In genomic region chr6:92184178-92184577, GRCm38 (mm10) we compare ENCODE assay signal across 8 mouse cellular contexts. TPM values are rescaled to one million over a fixed set of nuclear protein-coding genes. Genes with fewer than 3 reads are reported as not detected.
DNase-seq lines count a peak whose midpoint lies in the region; ATAC-seq and TF ChIP-seq lines count a peak whose summit lies in the region.

No protein-coding gene starts in this region.

- dilution Hi-C loops in CH12.LX (cut with MboI; ENCODE audit: extremely low pct_ligation_motif_present, extremely low pct_unique_long_range_greater_than_20kb, low sequenced_read_pairs) = no loop called here

- H3K27me3 ChIP-seq in heart, embryonic 10.5 days (ENCODE audit: insufficient read depth, poor library complexity, severe bottlenecking) = no peaks in the 10 kb centered on the region
- H3K27me3 ChIP-seq in CH12.LX (replicated peaks) = no peaks in the 10 kb centered on the region
- no peaks in the 10 kb centered on the region for H3K27me3 ChIP-seq in midbrain, embryonic 16.5 days (ENCODE audit: control insufficient read depth, insufficient read depth, low read depth, low read length)

- in situ Hi-C loops in CH12.LX (cut with MboI; ENCODE audit: low pct_ligation_motif_present, low pct_unique_long_range_greater_than_20kb, low sequenced_read_pairs) = no loop called here

- H3K4me1 ChIP-seq in heart, embryonic 10.5 days = peaks cover 9% of the 10 kb centered on the region
- peaks cover 0 to 24% of the 10 kb centered on the region in 2 experiments; a peak in 2 of 4 replicates for H3K4me1 ChIP-seq in CH12.LX (ENCODE audit: control insufficient read depth in 1 of 2, insufficient read depth in 2 of 2)
- H3K4me1 ChIP-seq in embryonic fibroblast, embryonic 13.5 days (ENCODE audit: control insufficient read depth, insufficient read depth, low read length) = peaks cover 6% of the 10 kb centered on the region
- H3K4me1 ChIP-seq in midbrain, embryonic 16.5 days (ENCODE audit: control insufficient read depth, insufficient read depth, low read length) = peaks cover 14% of the 10 kb centered on the region

- H3K27ac ChIP-seq in heart, embryonic 10.5 days = peak overlapping the region; percentile 89
- H3K27ac ChIP-seq in CH12.LX (ENCODE audit: insufficient read depth, low read depth) = no peak overlapping the region
- no peak overlapping the region for H3K27ac ChIP-seq in embryonic fibroblast, embryonic 13.5 days (ENCODE audit: insufficient read depth, low read length)
- H3K27ac ChIP-seq in midbrain, embryonic 16.5 days (ENCODE audit: low read length) = peak overlapping the region; percentile 82

- H3K9ac ChIP-seq in CH12.LX (ENCODE audit: insufficient read depth, low read depth) = peak overlapping the region; percentile 53
- peak overlapping the region; percentile 85 for H3K9ac ChIP-seq in midbrain, embryonic 16.5 days (ENCODE audit: low read depth, low read length)

- peak in 1 of 2 experiments; percentile 35; a peak in 2 of 4 replicates for TF ChIP-seq CTCF in CH12.LX (conservative IDR thresholded peaks at IDR 0.05 in 1 of 2, IDR thresholded peaks at IDR 0.05 in 1 of 2; ENCODE audit: low read depth in 2 of 2, low read length in 2 of 2)
- TF ChIP-seq CTCF in embryonic fibroblast, embryonic 13.5 days (IDR thresholded peaks at IDR 0.05; ENCODE audit: borderline replicate concordance, insufficient read depth, low read length) = no peak

- TF ChIP-seq EP300 in CH12.LX (IDR thresholded peaks at IDR 0.05; ENCODE audit: low read length) = no peak

- H3K79me2 ChIP-seq in CH12.LX (replicated peaks; ENCODE audit: control insufficient read depth, extremely low read depth, insufficient read depth, poor library complexity, severe bottlenecking) = no peaks in the 10 kb centered on the region; the same call in 1 of the 2 replicates

- ATAC-seq in midbrain, embryonic 16.5 days = peak; percentile 77

- peaks cover 39% of the 10 kb centered on the region for H3K36me3 ChIP-seq in heart, embryonic 10.5 days
- peaks cover 17 to 67% of the 10 kb centered on the region in 2 experiments for H3K36me3 ChIP-seq in CH12.LX (replicated peaks in 1 of 2; ENCODE audit: control insufficient read depth in 1 of 2, insufficient read depth in 1 of 2, low read length in 1 of 2)
- H3K36me3 ChIP-seq in midbrain, embryonic 16.5 days (ENCODE audit: control insufficient read depth, insufficient read depth, low read length) = peaks cover 14% of the 10 kb centered on the region

- TF ChIP-seq RAD21 in CH12.LX (IDR thresholded peaks at IDR 0.05; ENCODE audit: low read depth, low read length) = no peak; the same call in 1 of the 2 replicates

- 5% methylated on average over 10 of the region's 10 CpGs for WGBS in heart, embryonic 10.5 days
- WGBS in midbrain, embryonic 16.5 days = 8% methylated on average over 10 of the region's 10 CpGs

- no peak; the same call in 1 of the 2 replicates for TF ChIP-seq POLR2A in CH12.LX (IDR thresholded peaks at IDR 0.05; ENCODE audit: low read depth, low read length)
- TF ChIP-seq POLR2A in embryonic fibroblast, embryonic 13.5 days (IDR thresholded peaks at IDR 0.05; ENCODE audit: low read depth, low read length) = no peak

- no peaks in the 10 kb centered on the region for H3K9me3 ChIP-seq in heart, embryonic 10.5 days
- H3K9me3 ChIP-seq in CH12.LX (replicated peaks; ENCODE audit: low read length) = peaks cover 2% of the 10 kb centered on the region
- H3K9me3 ChIP-seq in midbrain, embryonic 16.5 days (replicated peaks; ENCODE audit: control insufficient read depth, low read length, poor library complexity, severe bottlenecking) = no peaks in the 10 kb centered on the region

- no peak for DNase-seq in heart, embryonic 10.5 days (ENCODE audit: low spot score)
- no peak for DNase-seq in heart, adult 8-10 months (ENCODE audit: low spot score)
- DNase-seq in CH12.LX (ENCODE audit: extremely low read depth) = peak; percentile 16
- DNase-seq in kidney, postnatal 10 days = peak; percentile 11
- no peak for DNase-seq in urinary bladder, postnatal 14 days (ENCODE audit: low spot score)
- DNase-seq in gastrocnemius, postnatal 14 days = no peak

- peak overlapping the region; percentile 94 for H3K4me3 ChIP-seq in heart, embryonic 10.5 days
- peak overlapping the region; percentile 85 to 94 (median 88) for H3K4me3 ChIP-seq in CH12.LX (replicated peaks in 1 of 3; ENCODE audit: low read depth in 2 of 3, low read length in 2 of 3, poor library complexity in 1 of 3)
- peak overlapping the region; percentile 45 for H3K4me3 ChIP-seq in embryonic fibroblast, embryonic 13.5 days (ENCODE audit: insufficient read depth, low read length)
- H3K4me3 ChIP-seq in midbrain, embryonic 16.5 days (ENCODE audit: low read depth, low read length) = peak overlapping the region; percentile 85

- peak overlapping the region; percentile 78 for H3K4me2 ChIP-seq in CH12.LX (ENCODE audit: insufficient read depth, low read depth, poor library complexity, severe bottlenecking)
- H3K4me2 ChIP-seq in midbrain, embryonic 16.5 days (ENCODE audit: low read length) = peak overlapping the region; percentile 84

- intact Hi-C loops in gastrocnemius, postnatal 14 days (cut with DNase I; ENCODE audit: low total_unique reads) = no loop called here

TF ChIP-seq in CH12.LX, 34 proteins besides CTCF, POLR2A, EP300 and RAD21:
- TF ChIP-seq MXI1 (IDR thresholded peaks at IDR 0.05; ENCODE audit: low read depth, low read length) = 0 out of 2 replicates have a peak, but pooled peaks have one; percentile 21
- peak; percentile 21; the same call in 1 of the 2 replicates for TF ChIP-seq ZNF384 (IDR thresholded peaks at IDR 0.05; ENCODE audit: low read depth, low read length)
- TF ChIP-seq BHLHE40 (IDR thresholded peaks at IDR 0.05; ENCODE audit: low read depth, low read length) = no peak
- TF ChIP-seq KAT2A (IDR thresholded peaks at IDR 0.05; ENCODE audit: insufficient replicate concordance, low read length) = no peak
- TF ChIP-seq ELF1 (IDR thresholded peaks at IDR 0.05; ENCODE audit: low read depth, low read length) = no peak
- no peak for TF ChIP-seq MYC (IDR thresholded peaks at IDR 0.05; ENCODE audit: low read depth, low read length)
- peak; percentile 56; the same call in 1 of the 2 replicates for TF ChIP-seq CHD2 (IDR thresholded peaks at IDR 0.05; ENCODE audit: low read length)
- no peak for TF ChIP-seq E2F4 (IDR thresholded peaks at IDR 0.05; ENCODE audit: insufficient replicate concordance, low read depth, low read length)
- TF ChIP-seq TCF12 (IDR thresholded peaks at IDR 0.05; ENCODE audit: low read depth, low read length) = 0 out of 2 replicates have a peak, but pooled peaks have one; percentile 4
- no peak for TF ChIP-seq USF2 (conservative IDR thresholded peaks at IDR 0.05; ENCODE audit: low read depth, low read length)
- no peak for TF ChIP-seq ZMIZ1 (IDR thresholded peaks at IDR 0.05; ENCODE audit: low read depth, low read length)
- no peak for TF ChIP-seq NRF1 (IDR thresholded peaks at IDR 0.05; ENCODE audit: low read depth, low read length)

RNA-seq across cellular contexts. Expression of gene Mrps25, which starts 0.3 kb away (rescaled TPM):
- 86.0 and 95.1 TPM in 2 replicates for polyA plus RNA-seq in heart, embryonic 10.5 days (2016; fragmentation: Nextera tagmentation; extraction: Ambion mirVana)
- total RNA-seq in heart, adult 8-10 months (2022) = 10 to 100 TPM; 67.1 to 86.9 (median 71.9) TPM
- 70.6 and 85.2 TPM in 2 replicates for total RNA-seq in CH12.LX (2012; rRNA removed)
- total RNA-seq in CH12.LX (2014; rRNA removed) = 38.6 and 48.5 TPM in 2 replicates
- 61.4 and 90.7 TPM in 2 replicates for polyA plus RNA-seq in CH12.LX (2012; ENCODE audit: insufficient read length, low read depth)
- polyA plus RNA-seq in embryonic fibroblast, embryonic 13.5 days (2011; ENCODE audit: insufficient read length, low read depth, missing spikeins) = 48.0 and 58.8 TPM in 2 replicates
- polyA plus RNA-seq in midbrain, embryonic 16.5 days (2015; fragmentation: Nextera tagmentation; extraction: Ambion mirVana) = 62.4 and 64.8 TPM in 2 replicates
- 10 to 100 TPM; 30.6 to 33.1 TPM for total RNA-seq in gastrocnemius, postnatal 14 days (2021)

RNA-seq across cellular contexts. Expression of gene Rbsn, which starts 30.5 kb away (rescaled TPM):
- polyA plus RNA-seq in heart, embryonic 10.5 days (2016; fragmentation: Nextera tagmentation; extraction: Ambion mirVana) = 18.7 and 19.1 TPM in 2 replicates
- 10 to 100 TPM; 10.3 to 18.2 (median 15.7) TPM for total RNA-seq in heart, adult 8-10 months (2022)
- total RNA-seq in CH12.LX (2012; rRNA removed) (11.5 and 11.7 TPM in 2 replicates), CH12.LX (2014; rRNA removed) (10.4 and 12.6 TPM in 2 replicates)
- 11.8 and 12.3 TPM in 2 replicates for polyA plus RNA-seq in CH12.LX (2012; ENCODE audit: insufficient read length, low read depth)
- polyA plus RNA-seq in embryonic fibroblast, embryonic 13.5 days (2011; ENCODE audit: insufficient read length, low read depth, missing spikeins) = 30.8 and 31.7 TPM in 2 replicates
- 32.8 and 37.4 TPM in 2 replicates for polyA plus RNA-seq in midbrain, embryonic 16.5 days (2015; fragmentation: Nextera tagmentation; extraction: Ambion mirVana)
- total RNA-seq in gastrocnemius, postnatal 14 days (2021) = 10 to 100 TPM; 10.3 to 10.7 TPM

Comparison
In these comparisons a context has a peak if more than half of its experiments do, and no peak if none do; other contexts are left out.
1. DNase-seq: peak in CH12.LX (single experiment) and kidney, postnatal 10 days (single experiment); none in heart, embryonic 10.5 days (single experiment), heart, adult 8-10 months (single experiment), urinary bladder, postnatal 14 days (single experiment) and gastrocnemius, postnatal 14 days (single experiment).
2. H3K27ac ChIP-seq: peak in heart, embryonic 10.5 days (single experiment) and midbrain, embryonic 16.5 days (single experiment); none in CH12.LX (single experiment) and embryonic fibroblast, embryonic 13.5 days (single experiment).
3. Peak in every context shown above with its lines, with median percentiles within 50 percentile points of each other: H3K4me3 ChIP-seq.